Comparison of ENCODE assay signal across 12 mouse cellular contexts in genomic region chr17:61667428-61667827, GRCm38 (mm10).
DNase-seq lines count a peak whose midpoint lies in the region; TF ChIP-seq lines count a peak whose summit lies in the region.
"Had no signal": no experiment of that assay in that cellular context is flagged by ENCODE, and none has a peak within 500 bp of the region (broad histone marks: within the 10 kb centered on the region; RNA-seq: fewer than 3 reads in every experiment).

No protein-coding gene starts in this region.

- H3K4me3 ChIP-seq in gastrocnemius, adult 2 months = no peak overlapping the region
- H3K4me3 ChIP-seq: heart, embryonic 15.5 days; liver, embryonic 13.5 days had no signal

- no peak for TF ChIP-seq CTCF in gastrocnemius, adult 2 months (IDR thresholded peaks at IDR 0.05)

- H3K27ac ChIP-seq in gastrocnemius, adult 2 months = no peak overlapping the region
- H3K27ac ChIP-seq: heart, embryonic 15.5 days; liver, embryonic 13.5 days had no signal

- DNase-seq in cerebellum, postnatal 10 days = peak; percentile 22 to 47
- no peak for DNase-seq in cerebellum, adult 11 months
- peak; percentile 2 for DNase-seq in kidney, postnatal 14 days
- no peak for DNase-seq in kidney, adult 9 months
- peak; percentile 69 to 79 for DNase-seq in frontal cortex, postnatal 36 days (ENCODE audit: low spot score in 2 of 2)
- peak; percentile 66 for DNase-seq in right cerebral cortex, postnatal 14 days
- no peak for DNase-seq in gastrocnemius, adult 2 months
- DNase-seq in lung, adult 18-20 months = no peak
- DNase-seq: B cell, adult 2 months; cerebellum, adult 18-20 months; liver, embryonic 13.5 days had no signal

- intact Hi-C loops in gastrocnemius, adult 2 months (cut with DNase I) = no loop called here

Comparison
In these comparisons a context has a peak if more than half of its experiments do, and no peak if none do; other contexts are left out.
1. DNase-seq: peak in cerebellum, postnatal 10 days (2 of 2), kidney, postnatal 14 days (single experiment), frontal cortex, postnatal 36 days (2 of 2) and right cerebral cortex, postnatal 14 days (single experiment); none in cerebellum, adult 11 months (single experiment), kidney, adult 9 months (single experiment), gastrocnemius, adult 2 months (single experiment) and lung, adult 18-20 months (0 of 2).